Mouse (Mus musculus) cerebellum, adult 2 months (tissue): ENCODE measurements at regions not wholly inside any gene's neighbourhood (a gene's known extent, or its start where the extent isn't known, plus 50 kb on each side); places are given as distances from the start of the nearest gene placed in this dataset.

Source experiments
- DNase-seq, 2 experiments: peaks; one replicate each; pipeline ENCODE4 v3.0.0; 2021
- H3K27ac ChIP-seq: fragments of 200-500 bp; 2 replicates; pipeline ENCODE4 v1.5.1; 2012; ENCODE audit warnings: low read length, control low read depth, inconsistent platforms; ENCODE audit not compliant: insufficient read depth
- H3K27me3 ChIP-seq: fragments of 200-500 bp; 2 replicates; pipeline ENCODE4 v1.6.1; 2012; ENCODE audit warnings: inconsistent platforms, mild to moderate bottlenecking, low read length, moderate library complexity; ENCODE audit not compliant: control insufficient read depth, insufficient read depth
- H3K4me1 ChIP-seq: fragments of 200-500 bp; 2 replicates; pipeline ENCODE4 v1.6.1; 2011; ENCODE audit warnings: low read length; ENCODE audit not compliant: control insufficient read depth, insufficient read depth
- H3K4me3 ChIP-seq: fragments of 200-500 bp; replicated peaks from 2 replicates; pipeline ENCODE3; 2011; ENCODE audit warnings: mild to moderate bottlenecking, low read depth, low read length, control low read depth; ENCODE audit not compliant: insufficient read depth
- CTCF ChIP-seq: fragments of 200-500 bp; IDR thresholded peaks from 2 replicates; pipeline ENCODE4 v1.5.1; 2011; ENCODE audit warnings: low read depth, mild to moderate bottlenecking, control low read depth, low read length, moderate library complexity, borderline replicate concordance; ENCODE audit not compliant: insufficient read depth
- POLR2A ChIP-seq: fragments of 200-500 bp; IDR thresholded peaks from 2 replicates; pipeline ENCODE4 v1.6.1; 2011; ENCODE audit warnings: low read length, control low read depth, borderline replicate concordance; ENCODE audit not compliant: insufficient read depth
- WGBS: fragments of 180-500 bp; shearing (Covaris S2); methylation state at CpG from one replicate; pipeline ENCODE4 v1.1.7; 2018; 5-methylcytosine and 5-hydroxymethylcytosine counted together

- Histone ChIP-seq H3K4me3 (no peak overlapping the region), H3K4me1 (no peaks in the 10 kb centered on the region), H3K27ac (no peak overlapping the region), H3K27me3 (no peaks in the 10 kb centered on the region)
- 86% methylated on average over 5 of the region's 5 CpGs for WGBS
- DNase-seq: no peak
- TF ChIP-seq CTCF (no peak), POLR2A (no peak)
Measured at GRCm38 (mm10) chr4:21616116-21616515, 69.6 kb downstream of the Prdm13 start.

- Histone ChIP-seq H3K27ac (no peak overlapping the region), H3K27me3 (no peaks in the 10 kb centered on the region), H3K4me1 (no peaks in the 10 kb centered on the region), H3K4me3 (no peak overlapping the region)
- TF ChIP-seq POLR2A (no peak), CTCF (no peak)
- DNase-seq: no peak
- WGBS: 53% methylated on average over 3 of the region's 3 CpGs
Measured at GRCm38 (mm10) chr4:21614429-21614828, 71.3 kb downstream of the Prdm13 start.

GRCm38 (mm10) chr4:21611531-21612282 is 74.1 kb downstream of the Prdm13 start:
- Histone ChIP-seq H3K4me3 (no peak overlapping the region), H3K27ac (no peak overlapping the region), H3K27me3 (no peaks in the 10 kb centered on the region), H3K4me1 (no peaks in the 10 kb centered on the region)
- WGBS: 76% methylated on average over 5 of the region's 5 CpGs
- no peak for DNase-seq
- no peak for TF ChIP-seq POLR2A
- no peak for TF ChIP-seq CTCF

GRCm38 (mm10) chr4:21598024-21598423 is 87.7 kb downstream of the Prdm13 start:
- 57% methylated on average over 2 of the region's 2 CpGs for WGBS
- TF ChIP-seq POLR2A (no peak), CTCF (no peak)
- Histone ChIP-seq H3K27me3 (no peaks in the 10 kb centered on the region), H3K27ac (no peak overlapping the region), H3K4me3 (no peak overlapping the region), H3K4me1 (no peaks in the 10 kb centered on the region)
- DNase-seq: no peak

GRCm38 (mm10) chr4:21547771-21548170 is 138.0 kb downstream of the Prdm13 start:
- no peaks in the 10 kb centered on the region; the same call in 1 of the 2 replicates for H3K27me3 ChIP-seq
- peaks cover 5% of the 10 kb centered on the region for H3K4me1 ChIP-seq
- 7% methylated on average over 3 of the region's 3 CpGs for WGBS
- DNase-seq: peak; percentile 40 to 68
- TF ChIP-seq CTCF (no peak), POLR2A (no peak)
- H3K4me3 ChIP-seq: no peak overlapping the region
- H3K27ac ChIP-seq: no peak overlapping the region

- Histone ChIP-seq H3K4me1 (no peaks in the 10 kb centered on the region), H3K27me3 (no peaks in the 10 kb centered on the region), H3K27ac (no peak overlapping the region), H3K4me3 (no peak overlapping the region)
- no peak for DNase-seq
- TF ChIP-seq POLR2A: no peak
- TF ChIP-seq CTCF: no peak
- WGBS: 80% methylated on average over 2 of the region's 2 CpGs
Measured at GRCm38 (mm10) chr4:21539583-21539982, 146.2 kb downstream of the Prdm13 start.

- no peak overlapping the region for H3K4me3 ChIP-seq
- H3K27me3 ChIP-seq: no peaks in the 10 kb centered on the region
- H3K27ac ChIP-seq: no peak overlapping the region
- whole genome bisulfite sequencing: 35% methylated on average over 2 of the region's 2 CpGs
- H3K4me1 ChIP-seq: no peaks in the 10 kb centered on the region
- DNase-seq: no peak
- TF ChIP-seq CTCF (peak; percentile 25; the same call in 1 of the 2 replicates), POLR2A (no peak)
Measured at GRCm38 (mm10) chr4:21535973-21536372, 149.8 kb downstream of the Prdm13 start.

- H3K27me3 ChIP-seq: no peaks in the 10 kb centered on the region
- no peak for DNase-seq
- no peaks in the 10 kb centered on the region for H3K4me1 ChIP-seq
- WGBS: 42% methylated on average over 4 of the region's 4 CpGs
- TF ChIP-seq POLR2A (no peak), CTCF (no peak)
- no peak overlapping the region for H3K4me3 ChIP-seq
- H3K27ac ChIP-seq: no peak overlapping the region
Measured at GRCm38 (mm10) chr4:21532186-21532585, 153.6 kb downstream of the Prdm13 start.
